In the genomic region with DNA sequence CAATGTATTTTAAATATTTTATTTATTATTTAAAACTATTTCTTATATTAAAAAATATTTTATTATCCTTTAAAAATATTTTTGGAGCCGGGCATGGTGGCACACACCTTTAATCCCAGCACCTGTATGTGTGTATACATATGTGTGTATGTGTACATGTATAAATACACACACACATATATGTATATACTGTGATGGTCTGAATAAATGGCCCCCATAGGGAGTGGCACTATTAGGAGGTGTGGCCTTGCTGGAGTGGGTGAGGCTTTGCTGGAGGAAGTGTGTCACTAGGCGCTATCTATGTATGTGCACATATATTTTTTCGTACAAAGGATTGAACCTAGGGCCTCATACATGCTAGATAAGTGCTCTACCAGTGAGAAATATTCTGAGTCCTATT, we compare ENCODE assay signal across 23 mouse cellular contexts. TPM values are rescaled to one million over a fixed set of nuclear protein-coding genes. Genes with fewer than 3 reads are reported as not detected.
"Had no signal": no experiment of that assay in that cellular context is flagged by ENCODE, and none has a peak within 500 bp of the region (broad histone marks: within the 10 kb centered on the region; RNA-seq: fewer than 3 reads in every experiment).

No protein-coding gene starts in this region.

- H3K27ac ChIP-seq: kidney, postnatal 0 days; layer of hippocampus, adult 2 months; limb, embryonic 12.5 days; limb, embryonic 15.5 days; liver, embryonic 15.5 days; neural tube, embryonic 13.5 days; stomach, embryonic 15.5 days had no signal

- H3K9me3 ChIP-seq: limb, embryonic 12.5 days; limb, embryonic 15.5 days; liver, embryonic 15.5 days; neural tube, embryonic 13.5 days; stomach, embryonic 15.5 days had no signal

- H3K27me3 ChIP-seq: limb, embryonic 12.5 days; limb, embryonic 15.5 days; liver, embryonic 15.5 days; neural tube, embryonic 13.5 days; stomach, embryonic 15.5 days had no signal

- ATAC-seq: intestine, postnatal 0 days had no signal

- H3K4me1 ChIP-seq: limb, embryonic 12.5 days; limb, embryonic 15.5 days; liver, embryonic 15.5 days; neural tube, embryonic 13.5 days; stomach, embryonic 15.5 days had no signal

- H3K4me2 ChIP-seq: limb, embryonic 12.5 days; limb, embryonic 15.5 days; liver, embryonic 15.5 days; midbrain, embryonic 11.5 days; neural tube, embryonic 13.5 days; stomach, embryonic 15.5 days had no signal

- H3K36me3 ChIP-seq: limb, embryonic 12.5 days; limb, embryonic 15.5 days; liver, embryonic 15.5 days; neural tube, embryonic 13.5 days; stomach, embryonic 15.5 days had no signal

- H3K9ac ChIP-seq: limb, embryonic 12.5 days; limb, embryonic 15.5 days; liver, embryonic 15.5 days; neural tube, embryonic 13.5 days; stomach, embryonic 15.5 days had no signal

- H3K4me3 ChIP-seq: layer of hippocampus, adult 2 months; limb, embryonic 12.5 days; limb, embryonic 15.5 days; liver, embryonic 15.5 days; myocyte; neural tube, embryonic 13.5 days; stomach, embryonic 15.5 days had no signal

- DNase-seq: kidney, adult 2 months; kidney, postnatal 25 days; layer of hippocampus, adult 9-11 months; lung, adult 2 months; lung, postnatal 14 days; lung, postnatal 4 days; midbrain, embryonic 14.5 days; retina, postnatal 1 day; right cerebral cortex, postnatal 25 days; spleen, adult 18-20 months; thymus, adult 2 months; thymus, postnatal 14 days; thymus, postnatal 4 days had no signal

RNA-seq across cellular contexts. Expression of gene Edaradd, which starts 27.7 kb away (rescaled TPM):
- polyA plus RNA-seq: myocyte had no signal
